Mouse (Mus musculus) MEL (cell line): ENCODE results near the gene Micall1. TPM values are rescaled to one million over a fixed set of nuclear protein-coding genes. Genes with fewer than 3 reads are reported as not detected.

Experiments
- DNase-seq: peaks from one replicate; pipeline ENCODE4 v3.0.0; 2011; ENCODE audit warnings: low read depth, low spot score
- H3K27ac ChIP-seq: 2 replicates; pipeline ENCODE4 v1.5.1; 2012; ENCODE audit warnings: low read depth, mild to moderate bottlenecking, control low read depth, low read length, moderate library complexity; ENCODE audit not compliant: control insufficient read depth
- H3K27me3 ChIP-seq, 2 experiments: fragments of 150-350 bp in 1 of 2; sonication (generic) in 1 of 2; 2 replicates each; pipeline ENCODE4 v1.6.1; 2012; ENCODE audit warnings: low read length in 2 of 2, mild to moderate bottlenecking in 2 of 2, improper control_type of control experiment in 1 of 2, moderate library complexity in 1 of 2; ENCODE audit not compliant: insufficient read depth in 2 of 2, control insufficient read depth in 1 of 2
- H3K36me3 ChIP-seq, 2 experiments: 2 replicates each; pipeline ENCODE4 v1.6.1; 2012 to 2014; ENCODE audit warnings: low read length in 2 of 2, improper control_type of control experiment in 1 of 2, inconsistent platforms in 1 of 2, mild to moderate bottlenecking in 1 of 2; ENCODE audit not compliant: insufficient read depth in 2 of 2, control insufficient read depth in 1 of 2
- H3K4me1 ChIP-seq, 2 experiments: fragments of 150-350 bp in 1 of 2; sonication (generic) in 1 of 2; 2 replicates each; pipeline ENCODE4 v1.6.1; 2012; ENCODE audit warnings: low read length in 2 of 2, improper control_type of control experiment in 1 of 2, mild to moderate bottlenecking in 1 of 2; ENCODE audit not compliant: insufficient read depth in 2 of 2, control insufficient read depth in 1 of 2
- H3K4me3 ChIP-seq, 2 experiments: fragments of 150-350 bp in 1 of 2; sonication (generic) in 1 of 2; 2 replicates each; pipeline ENCODE4 v1.5.1; 2012; ENCODE audit warnings: low read depth in 2 of 2, low read length in 2 of 2, mild to moderate bottlenecking in 2 of 2, moderate library complexity in 2 of 2, control low read depth in 1 of 2, improper control_type of control experiment in 1 of 2; ENCODE audit not compliant: control insufficient read depth in 1 of 2, insufficient read depth in 1 of 2
- H3K79me2 ChIP-seq: 2 replicates; pipeline ENCODE4 v1.6.1; 2012; ENCODE audit warnings: mild to moderate bottlenecking, low read length, moderate library complexity; ENCODE audit not compliant: control insufficient read depth, poor library complexity, insufficient read depth
- H3K9ac ChIP-seq: 2 replicates; pipeline ENCODE4 v1.6.1; 2012; ENCODE audit warnings: low read depth, mild to moderate bottlenecking, control low read depth, low read length, moderate library complexity; ENCODE audit not compliant: control insufficient read depth, poor library complexity, severe bottlenecking
- H3K9me3 ChIP-seq: fragments of 150-350 bp; sonication (generic); replicated peaks from 2 replicates; pipeline ENCODE4 v1.6.1; 2012; ENCODE audit warnings: mild to moderate bottlenecking, low read length, improper control_type of control experiment, moderate library complexity; ENCODE audit not compliant: insufficient read depth
- ELF1 ChIP-seq: IDR thresholded peaks from 2 replicates; pipeline ENCODE4 v1.6.1; 2014; ENCODE audit warnings: low read depth, mild to moderate bottlenecking, inconsistent platforms, low read length, improper control_type of control experiment, moderate library complexity
- GATA1 ChIP-seq: IDR thresholded peaks from 2 replicates; pipeline ENCODE4 v1.6.1; 2011; ENCODE audit warnings: low read depth, low read length, improper control_type of control experiment
- HCFC1 ChIP-seq: IDR thresholded peaks from 2 replicates; pipeline ENCODE4 v1.6.1; 2012; ENCODE audit warnings: low read depth, mild to moderate bottlenecking, inconsistent platforms, low read length, improper control_type of control experiment, moderate library complexity
- JUND ChIP-seq: IDR thresholded peaks from 2 replicates; pipeline ENCODE4 v1.6.1; 2011; ENCODE audit warnings: low read depth, mild to moderate bottlenecking, improper control_type of control experiment, low read length
- KAT2A ChIP-seq: conservative IDR thresholded peaks from 2 replicates; pipeline ENCODE4 v1.6.1; 2012; ENCODE audit warnings: low read depth, low read length, improper control_type of control experiment, inconsistent platforms
- MAFK ChIP-seq: IDR thresholded peaks from 2 replicates; pipeline ENCODE4 v1.6.1; 2011; ENCODE audit warnings: low read depth, mild to moderate bottlenecking, low read length, improper control_type of control experiment, borderline replicate concordance
- MAX ChIP-seq: IDR thresholded peaks from 2 replicates; pipeline ENCODE4 v1.6.1; 2011; ENCODE audit warnings: low read length, improper control_type of control experiment
- MXI1 ChIP-seq: IDR thresholded peaks from 2 replicates; pipeline ENCODE4 v1.6.1; 2011; ENCODE audit warnings: mild to moderate bottlenecking, low read depth, low read length, improper control_type of control experiment
- MYC ChIP-seq: IDR thresholded peaks from 2 replicates; pipeline ENCODE4 v1.6.1; 2011; ENCODE audit warnings: low read depth, mild to moderate bottlenecking, low read length, improper control_type of control experiment, moderate library complexity
- RAD21 ChIP-seq: IDR thresholded peaks from 2 replicates; pipeline ENCODE4 v1.6.1; 2011; ENCODE audit warnings: mild to moderate bottlenecking, low read depth, low read length, improper control_type of control experiment
- RCOR1 ChIP-seq: IDR thresholded peaks from 2 replicates; pipeline ENCODE4 v1.6.1; 2012; ENCODE audit warnings: low read depth, mild to moderate bottlenecking, inconsistent platforms, low read length, improper control_type of control experiment
- SIN3A ChIP-seq: IDR thresholded peaks from 2 replicates; pipeline ENCODE4 v1.6.1; 2012; ENCODE audit warnings: low read length, improper control_type of control experiment, inconsistent platforms
- UBTF ChIP-seq: IDR thresholded peaks from 2 replicates; pipeline ENCODE4 v1.6.1; 2012; ENCODE audit warnings: low read depth, mild to moderate bottlenecking, inconsistent platforms, low read length, improper control_type of control experiment, moderate library complexity, borderline replicate concordance; ENCODE audit not compliant: insufficient read depth
- ZMIZ1 ChIP-seq: IDR thresholded peaks from 2 replicates; pipeline ENCODE4 v1.6.1; 2012; ENCODE audit warnings: low read depth, mild to moderate bottlenecking, inconsistent platforms, low read length, improper control_type of control experiment, moderate library complexity
- ZNF384 ChIP-seq: IDR thresholded peaks from 2 replicates; pipeline ENCODE4 v1.6.1; 2012; ENCODE audit warnings: low read depth, mild to moderate bottlenecking, inconsistent platforms, low read length, improper control_type of control experiment
- polyA plus RNA-seq, 2 experiments: library from polyadenylated mRNA; stranded (reverse) in 1 of 2; unstranded in 1 of 2; fragments of >175 nt in 1 of 2; fragments of >200 nt in 1 of 2; gene quantifications; 2 replicates each; pipeline versions ENCODE4 v1.2.1 to v1.2.4; 2012; ENCODE audit warnings: low replicate concordance in 2 of 2, low read depth in 1 of 2; ENCODE audit not compliant: insufficient read length in 2 of 2, insufficient read depth in 1 of 2, missing spikeins in 1 of 2
- total RNA-seq: library from RNA; depleted of rRNA; stranded (reverse); fragments of 300-350 nt; gene quantifications from 2 replicates; pipeline ENCODE4 v1.2.3, GENCODE M21; 2012

Micall1 gene
- total and polyA plus RNA-seq, 3 experiments: 4.8 to 13.5 TPM; not detected in 1

DNA sequence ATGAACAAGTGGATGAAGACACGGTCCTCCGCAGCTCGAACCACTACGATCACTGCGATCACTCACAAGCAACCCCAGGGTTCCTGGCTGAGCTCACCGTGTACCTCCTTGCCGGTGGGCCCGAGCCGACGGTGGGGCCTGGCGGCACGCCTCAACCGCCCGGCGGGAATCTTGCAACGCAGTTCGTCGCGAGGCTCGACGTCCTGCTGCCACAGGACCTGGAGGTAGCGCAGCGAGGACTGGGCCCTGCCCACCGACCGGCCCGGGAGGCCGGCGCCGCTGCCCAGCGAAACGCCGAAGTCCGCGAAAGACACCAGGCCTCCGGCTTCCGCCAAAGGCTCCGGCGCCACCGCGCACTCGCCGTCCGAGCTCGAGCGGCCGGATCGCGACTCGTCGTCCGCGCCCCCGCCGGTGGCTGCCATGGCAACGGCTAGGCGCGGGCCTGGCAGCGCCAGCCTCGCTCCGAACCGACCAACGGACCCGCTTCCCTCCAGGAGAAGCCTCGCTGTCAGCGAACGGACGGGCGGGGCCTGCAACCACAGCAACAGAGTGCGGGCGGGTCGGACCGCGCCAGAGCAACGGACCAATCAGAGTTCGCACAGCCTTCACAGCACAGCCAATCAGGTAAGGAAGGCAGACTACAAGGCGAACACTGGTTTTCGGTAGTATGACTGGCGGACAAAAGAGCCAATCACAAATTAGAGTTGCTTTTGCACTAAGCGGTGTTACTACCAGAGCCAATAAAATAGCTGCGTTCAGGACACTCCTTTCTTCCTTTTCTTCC lies 46.1 kb upstream of the Micall1 start, which contains the start of gene Ankrd54 (continued):
- TF ChIP-seq RAD21 (no peak), KAT2A (peak; percentile 58; the same call in 1 of the 2 replicates), MAX (peak; percentile 73), ELF1 (no peak)

DNA sequence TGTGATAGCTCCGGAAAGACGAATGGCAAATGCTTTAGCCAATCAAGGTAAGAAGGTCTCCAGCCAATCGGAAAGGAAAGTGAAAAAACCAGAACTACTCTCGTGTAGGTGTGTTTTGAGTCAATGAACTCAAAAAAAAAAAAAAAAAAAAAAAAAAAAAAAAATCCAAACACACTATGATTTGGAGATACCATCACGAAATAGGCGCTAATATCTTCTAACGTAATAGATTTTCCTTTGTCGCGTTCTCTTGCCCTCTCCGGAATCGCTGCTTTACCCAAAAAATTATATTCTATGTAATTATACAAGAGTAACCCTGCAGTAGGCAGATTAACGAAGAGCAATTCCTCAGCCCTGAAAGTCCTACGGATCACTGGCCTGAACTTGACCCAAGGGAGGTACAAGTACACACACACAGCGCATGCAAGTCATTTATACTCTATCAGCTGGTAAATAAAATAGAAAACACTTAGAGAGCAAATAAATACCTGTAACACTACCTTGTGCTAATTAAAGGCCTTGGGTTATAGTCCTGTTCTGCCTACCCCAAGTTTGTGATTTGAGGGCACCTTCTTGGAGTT lies 45.4 kb upstream of the Micall1 start:
- TF ChIP-seq ZNF384 (peak; percentile 99), KAT2A (no peak), MAFK (no peak), MXI1 (peak; percentile 50; the same call in 1 of the 2 replicates), ELF1 (no peak; the same call in none of the 2 replicates), MYC (0 out of 2 replicates have a peak, but pooled peaks have one; percentile 49), ZMIZ1 (no peak), MAX (peak; percentile 17; the same call in 1 of the 2 replicates), UBTF (0 out of 2 replicates have a peak, but pooled peaks have one; percentile 58), RCOR1 (no peak), SIN3A (0 out of 2 replicates have a peak, but pooled peaks have one; percentile 75), GATA1 (peak; percentile 27; the same call in 1 of the 2 replicates), HCFC1 (0 out of 2 replicates have a peak, but pooled peaks have one; percentile 10)
- TF ChIP-seq, all 39 proteins: peak for 8
- Histone ChIP-seq H3K79me2 (peaks cover 12% of the 10 kb centered on the region), H3K4me1 (peaks cover 2 to 31% of the 10 kb centered on the region in 2 experiments), H3K4me3 (peak overlapping the region; percentile 51 to 61), H3K9ac (peak overlapping the region; percentile 62), H3K27ac (peak overlapping the region; percentile 59), H3K9me3 (no peaks in the 10 kb centered on the region), H3K27me3 (no peaks in the 10 kb centered on the region), H3K36me3 (peaks cover 0 to 33% of the 10 kb centered on the region in 2 experiments; a peak in 2 of 4 replicates)
- DNase-seq: no peak

DNA sequence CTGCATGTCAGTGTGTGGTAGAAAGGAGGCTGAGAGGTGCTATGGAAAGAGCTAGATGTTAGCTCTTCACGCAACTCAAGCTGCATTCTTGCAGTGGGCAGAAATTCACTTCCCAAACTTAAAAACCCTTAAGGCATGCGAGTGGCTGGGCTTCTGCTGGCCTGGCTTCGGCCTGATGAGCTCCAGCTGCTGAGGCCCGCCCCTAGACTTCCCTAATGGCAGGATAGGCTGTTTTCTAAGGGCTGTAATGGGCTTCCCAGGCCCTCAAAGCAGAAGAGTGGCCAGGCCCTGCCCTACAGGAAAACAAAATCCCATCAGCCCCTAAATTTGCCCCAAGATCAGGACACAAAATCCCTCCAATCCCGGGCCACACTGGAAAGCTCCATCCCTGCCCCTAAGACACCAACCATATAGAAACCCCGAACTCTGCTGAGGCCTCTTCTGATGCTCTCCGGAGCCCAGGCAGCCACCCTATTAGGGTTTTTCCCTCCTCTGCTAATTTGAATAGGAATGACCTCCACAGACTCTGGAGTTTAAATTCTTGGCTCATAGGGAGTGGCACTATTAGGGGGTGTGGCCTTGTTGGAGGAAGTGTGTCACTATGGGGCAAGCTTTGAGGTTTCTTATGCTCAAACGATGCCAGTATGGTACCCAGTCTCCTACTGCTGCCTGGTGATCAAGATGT lies 43.5 kb upstream of the Micall1 start:
- Histone ChIP-seq H3K27me3 (no peaks in the 10 kb centered on the region), H3K9me3 (no peaks in the 10 kb centered on the region), H3K4me1 (peaks cover 6 to 44% of the 10 kb centered on the region in 2 experiments), H3K36me3 (peaks cover 0 to 41% of the 10 kb centered on the region in 2 experiments; a peak in 2 of 4 replicates), H3K79me2 (peaks cover 12% of the 10 kb centered on the region), H3K9ac (no peak overlapping the region), H3K27ac (no peak overlapping the region), H3K4me3 (no peak overlapping the region)
- DNase-seq: no peak
- no peak for TF ChIP-seq JUND
- TF ChIP-seq UBTF: no peak
- TF ChIP-seq ZNF384: no peak
- no peak for TF ChIP-seq SIN3A
